Mouse (Mus musculus): Measurements from ENCODE around the gene Fnip2. TPM values are rescaled to one million over a fixed set of nuclear protein-coding genes. Genes with fewer than 3 reads are reported as not detected.

The Fnip2 gene
- polyA plus RNA-seq, 1 experiment = 2.5 TPM

DNA sequence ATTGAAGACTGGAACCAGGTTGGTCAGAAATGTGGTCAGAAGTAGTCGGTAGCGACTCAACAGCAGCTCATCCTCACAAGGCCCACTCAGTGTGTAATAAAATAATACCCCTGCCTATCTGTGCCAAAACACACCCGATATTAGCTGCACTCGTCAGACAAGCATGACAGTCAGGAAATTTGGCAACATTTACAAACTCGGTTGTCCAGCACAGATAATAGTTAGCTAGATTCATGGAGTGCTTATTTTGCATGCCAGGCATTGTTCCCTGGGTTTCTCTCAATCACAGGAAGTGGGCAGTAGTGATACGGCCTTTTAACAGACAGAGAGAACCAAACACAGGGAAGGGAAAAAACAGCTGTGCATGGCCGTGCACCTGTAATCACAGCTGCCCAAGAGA is 30.6 kb downstream of the Fnip2 start:
- TF ChIP-seq REST (IDR thresholded peaks at IDR 0.05; ENCODE audit: insufficient read depth, insufficient read length) = no peak
- peak in 2 of 3 experiments; percentile 17 to 32 for TF ChIP-seq MYOD1 (IDR thresholded peaks at IDR 0.05; ENCODE audit: control insufficient read depth in 1 of 3, insufficient read length in 2 of 3, low read depth in 2 of 3)
- Histone ChIP-seq H3K36me3 (ENCODE audit: control insufficient read depth, insufficient read depth) (no peaks in the 10 kb centered on the region), H3K79me2 (ENCODE audit: control insufficient read depth, insufficient read depth) (peaks cover 12% of the 10 kb centered on the region)

DNA sequence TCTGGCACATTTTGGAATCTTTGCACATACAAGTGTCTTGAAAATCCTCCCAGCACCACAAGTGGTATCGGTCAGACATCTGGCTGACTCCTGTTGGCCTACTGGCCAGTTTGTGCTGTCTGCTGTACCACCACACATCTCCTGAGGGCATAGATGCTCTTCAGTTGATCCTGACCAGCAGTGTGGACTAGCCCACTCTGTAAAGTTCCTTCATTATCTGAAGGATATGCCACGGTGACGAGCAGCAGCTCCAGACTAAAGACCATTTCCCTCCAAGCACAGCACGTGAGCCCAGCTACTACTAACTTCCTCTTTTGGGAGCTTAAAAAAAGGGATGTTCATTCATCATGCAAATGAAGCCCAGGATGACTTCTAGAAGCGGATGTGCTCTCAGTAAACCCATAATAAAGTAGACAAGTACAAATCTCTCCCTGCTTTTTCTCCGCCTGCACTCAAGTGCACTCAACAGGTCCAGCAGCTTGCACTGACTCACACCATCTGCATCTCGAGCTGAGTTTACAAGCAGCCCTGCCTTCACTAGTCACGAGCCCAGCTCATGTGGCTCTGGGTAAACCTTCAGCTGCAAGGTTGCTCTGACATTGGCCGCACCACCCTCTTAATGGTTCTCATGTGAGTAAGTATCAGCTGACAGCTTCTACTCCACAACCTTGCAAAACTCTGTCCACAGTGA is 35.9 kb downstream of the Fnip2 start:
- Histone ChIP-seq H3ac (ENCODE audit: control insufficient read depth, insufficient read length) (no peak overlapping the region), H3K4me3 (no peak overlapping the region), H3K4me2 (ENCODE audit: low read depth) (no peak overlapping the region), H3K27me3 (ENCODE audit: control insufficient read depth, insufficient read depth, insufficient read length) (no peaks in the 10 kb centered on the region), H3K36me3 (ENCODE audit: control insufficient read depth, insufficient read depth) (no peaks in the 10 kb centered on the region), H3K79me2 (ENCODE audit: control insufficient read depth, insufficient read depth) (peaks cover 17% of the 10 kb centered on the region)
- no peak for TF ChIP-seq E2F4 (IDR thresholded peaks at IDR 0.05; ENCODE audit: insufficient read depth)
- no peak for TF ChIP-seq TCF3 (IDR thresholded peaks at IDR 0.05; ENCODE audit: insufficient read length, low read depth)
- no peak for TF ChIP-seq TCF12 (IDR thresholded peaks at IDR 0.05; ENCODE audit: insufficient read depth, poor library complexity, severe bottlenecking)

More for the DNA sequence above, 30.6 kb downstream of the Fnip2 start:
- Histone ChIP-seq H3ac (ENCODE audit: control insufficient read depth, insufficient read length) (no peak overlapping the region), H3K4me2 (ENCODE audit: low read depth) (no peak overlapping the region), H3K27me3 (ENCODE audit: control insufficient read depth, insufficient read depth, insufficient read length) (no peaks in the 10 kb centered on the region), H3K4me3 (no peak overlapping the region)

DNA sequence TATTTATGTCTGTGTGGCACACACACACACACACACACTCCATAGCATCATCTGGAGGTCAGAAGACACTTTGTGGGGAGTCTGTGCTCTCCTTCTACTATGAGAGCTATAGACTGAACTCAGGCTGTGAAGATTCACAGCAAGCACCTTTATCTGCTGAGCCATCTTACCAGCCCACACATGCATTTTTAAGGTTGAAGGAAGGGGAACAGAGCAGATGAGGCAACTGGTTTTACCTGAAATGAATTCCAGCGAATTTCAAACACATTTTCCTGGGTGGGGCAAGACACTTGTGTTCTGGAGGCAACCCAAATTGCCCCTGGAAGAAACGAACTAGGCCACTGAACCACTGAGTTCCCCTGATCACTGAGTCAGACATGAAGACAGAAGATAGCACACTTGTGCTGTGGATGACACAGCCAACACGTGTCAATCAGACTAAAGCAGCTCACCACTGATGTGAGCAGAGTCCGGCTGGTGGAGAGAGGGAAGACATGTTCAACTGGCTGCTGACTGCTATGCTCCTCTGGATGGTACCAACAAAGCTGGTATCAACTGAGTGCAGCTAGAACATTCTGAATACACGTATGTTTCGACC is 38.0 kb downstream of the Fnip2 start:
- H3K79me2 ChIP-seq (ENCODE audit: control insufficient read depth, insufficient read depth) = peaks cover 24% of the 10 kb centered on the region
- no peaks in the 10 kb centered on the region for H3K27me3 ChIP-seq (ENCODE audit: control insufficient read depth, insufficient read depth, insufficient read length)
- TF ChIP-seq POLR2AphosphoS2 (IDR thresholded peaks at IDR 0.05; ENCODE audit: insufficient read length, low read depth) (no peak), SRF (IDR thresholded peaks at IDR 0.05; ENCODE audit: control insufficient read depth, insufficient read length, low read depth) (no peak), MYOG (IDR thresholded peaks at IDR 0.05; ENCODE audit: control insufficient read depth in 1 of 3, insufficient read depth in 1 of 3, insufficient read length in 2 of 3, low read depth in 2 of 3) (no peak), REST (IDR thresholded peaks at IDR 0.05; ENCODE audit: insufficient read depth, insufficient read length) (no peak), TCF3 (IDR thresholded peaks at IDR 0.05; ENCODE audit: insufficient read length, low read depth) (no peak), E2F4 (IDR thresholded peaks at IDR 0.05; ENCODE audit: insufficient read depth) (no peak), CEBPB (IDR thresholded peaks at IDR 0.05; ENCODE audit: insufficient read depth, poor library complexity, severe bottlenecking) (no peak), POLR2A (IDR thresholded peaks at IDR 0.05; ENCODE audit: insufficient read length, low read depth) (no peak)
- H3K36me3 ChIP-seq (ENCODE audit: control insufficient read depth, insufficient read depth) = no peaks in the 10 kb centered on the region
- no peak overlapping the region for H3ac ChIP-seq (ENCODE audit: control insufficient read depth, insufficient read length)
- H3K4me2 ChIP-seq (ENCODE audit: low read depth) = no peak overlapping the region
- no peak overlapping the region for H3K4me3 ChIP-seq

DNA sequence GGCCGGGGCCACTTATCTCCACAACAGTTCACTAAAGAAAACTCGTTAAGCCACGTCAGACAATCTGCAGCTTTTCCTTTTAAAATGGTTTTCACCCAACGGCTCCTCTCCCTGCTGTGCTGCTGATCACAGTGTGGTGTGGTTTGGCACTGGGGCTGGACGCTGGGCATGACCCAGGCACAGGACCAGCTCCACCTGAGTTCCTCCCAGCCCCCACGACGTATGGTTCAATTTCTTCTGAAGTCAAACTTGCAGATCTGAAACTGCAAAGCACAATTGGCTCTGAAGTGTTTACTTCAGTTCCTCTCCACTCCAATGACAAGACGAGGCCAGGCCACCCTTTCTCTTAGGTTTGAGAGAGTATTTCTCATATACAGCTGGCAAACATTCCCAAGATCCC is 39.1 kb downstream of the Fnip2 start:
- TF ChIP-seq TCF3 (IDR thresholded peaks at IDR 0.05; ENCODE audit: insufficient read length, low read depth) (no peak), MYOG (IDR thresholded peaks at IDR 0.05; ENCODE audit: control insufficient read depth in 1 of 3, insufficient read depth in 1 of 3, insufficient read length in 2 of 3, low read depth in 2 of 3) (no peak), E2F4 (IDR thresholded peaks at IDR 0.05; ENCODE audit: insufficient read depth) (no peak), POLR2AphosphoS2 (IDR thresholded peaks at IDR 0.05; ENCODE audit: insufficient read length, low read depth) (no peak), REST (IDR thresholded peaks at IDR 0.05; ENCODE audit: insufficient read depth, insufficient read length) (no peak), MAX (IDR thresholded peaks at IDR 0.05; ENCODE audit: low read depth) (no peak), MYOD1 (IDR thresholded peaks at IDR 0.05; ENCODE audit: control insufficient read depth in 1 of 3, insufficient read length in 2 of 3, low read depth in 2 of 3) (no peak), TCF12 (IDR thresholded peaks at IDR 0.05; ENCODE audit: insufficient read depth, poor library complexity, severe bottlenecking) (no peak)
- H3K4me3 ChIP-seq = no peak overlapping the region
- no peak overlapping the region for H3ac ChIP-seq (ENCODE audit: control insufficient read depth, insufficient read length)
- H3K36me3 ChIP-seq (ENCODE audit: control insufficient read depth, insufficient read depth) = no peaks in the 10 kb centered on the region
- H3K27me3 ChIP-seq (ENCODE audit: control insufficient read depth, insufficient read depth, insufficient read length) = no peaks in the 10 kb centered on the region
- H3K4me2 ChIP-seq (ENCODE audit: low read depth) = no peak overlapping the region
- H3K79me2 ChIP-seq (ENCODE audit: control insufficient read depth, insufficient read depth) = peaks cover 22% of the 10 kb centered on the region

DNA sequence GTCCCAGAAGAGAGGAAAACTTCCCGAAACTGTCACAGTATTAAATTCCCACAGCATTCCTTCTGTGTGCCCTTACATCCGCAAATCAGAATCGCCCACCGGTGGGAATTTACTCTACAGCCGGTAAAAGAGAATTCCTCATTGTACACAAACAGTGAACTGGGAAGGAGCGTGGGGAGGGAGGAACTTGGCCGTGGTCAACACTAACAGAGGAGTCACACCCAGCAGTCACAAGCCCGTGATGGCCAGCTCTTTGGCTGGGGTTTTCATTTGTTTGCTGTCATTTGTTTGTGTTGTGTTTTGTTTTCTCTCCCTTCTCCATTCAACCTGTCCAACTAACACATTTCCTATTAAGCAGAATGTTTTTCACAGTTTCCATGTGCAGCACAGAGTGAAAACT is 39.7 kb downstream of the Fnip2 start:
- Histone ChIP-seq H3K36me3 (ENCODE audit: control insufficient read depth, insufficient read depth) (no peaks in the 10 kb centered on the region), H3K4me2 (ENCODE audit: low read depth) (no peak overlapping the region), H3K79me2 (ENCODE audit: control insufficient read depth, insufficient read depth) (peaks cover 22% of the 10 kb centered on the region), H3K4me3 (no peak overlapping the region), H3ac (ENCODE audit: control insufficient read depth, insufficient read length) (no peak overlapping the region), H3K27me3 (ENCODE audit: control insufficient read depth, insufficient read depth, insufficient read length) (no peaks in the 10 kb centered on the region)
- TF ChIP-seq E2F4 (IDR thresholded peaks at IDR 0.05; ENCODE audit: insufficient read depth) (no peak), TCF12 (IDR thresholded peaks at IDR 0.05; ENCODE audit: insufficient read depth, poor library complexity, severe bottlenecking) (no peak), POLR2AphosphoS2 (IDR thresholded peaks at IDR 0.05; ENCODE audit: insufficient read length, low read depth) (no peak), POLR2A (IDR thresholded peaks at IDR 0.05; ENCODE audit: insufficient read length, low read depth) (no peak), SRF (IDR thresholded peaks at IDR 0.05; ENCODE audit: control insufficient read depth, insufficient read length, low read depth) (no peak), MAX (IDR thresholded peaks at IDR 0.05; ENCODE audit: low read depth) (no peak), USF1 (IDR thresholded peaks at IDR 0.05; ENCODE audit: low read depth) (no peak), TCF3 (IDR thresholded peaks at IDR 0.05; ENCODE audit: insufficient read length, low read depth) (no peak), MYOG (IDR thresholded peaks at IDR 0.05; ENCODE audit: control insufficient read depth in 1 of 3, insufficient read depth in 1 of 3, insufficient read length in 2 of 3, low read depth in 2 of 3) (no peak), REST (IDR thresholded peaks at IDR 0.05; ENCODE audit: insufficient read depth, insufficient read length) (no peak), MYOD1 (IDR thresholded peaks at IDR 0.05; ENCODE audit: control insufficient read depth in 1 of 3, insufficient read length in 2 of 3, low read depth in 2 of 3) (no peak), CEBPB (IDR thresholded peaks at IDR 0.05; ENCODE audit: insufficient read depth, poor library complexity, severe bottlenecking) (no peak)

Data from myocyte (in vitro differentiated cells).